Mouse (Mus musculus) lung, embryonic 15.5 days (tissue): ENCODE data around the gene Top2b. TPM values are rescaled to one million over a fixed set of nuclear protein-coding genes. Genes with fewer than 3 reads are reported as not detected.
A peak's percentile ranks its signal among the peaks of the same experiment; 100 is the strongest.

ENCODE experiments used
- ATAC-seq: fragments of 200-750 bp; cut with Nextera tagmentation; 2 replicates; pipeline ENCODE4 v1.8.0; 2017; ENCODE audit warnings: moderate number of reproducible peaks, borderline replicate concordance; ENCODE audit not compliant: low FRiP score, low TSS enrichment; ENCODE audit errors: extremely low read depth
- H3K27ac ChIP-seq: fragments of 300-500 bp; sonication (generic); 2 replicates; pipeline ENCODE4 v1.5.1; 2015; ENCODE audit warnings: moderate library complexity, mild to moderate bottlenecking, inconsistent platforms
- H3K27me3 ChIP-seq: fragments of 300-500 bp; sonication (generic); 2 replicates; pipeline ENCODE4 v1.6.1; 2015; ENCODE audit warnings: inconsistent platforms
- H3K36me3 ChIP-seq: fragments of 300-500 bp; sonication (generic); 2 replicates; pipeline ENCODE4 v1.6.1; 2015; ENCODE audit warnings: inconsistent platforms
- H3K4me1 ChIP-seq: fragments of 300-500 bp; sonication (generic); 2 replicates; pipeline ENCODE4 v1.6.1; 2015; ENCODE audit warnings: inconsistent platforms
- H3K4me2 ChIP-seq: fragments of 300-500 bp; sonication (generic); 2 replicates; pipeline ENCODE4 v1.6.1; 2015; ENCODE audit warnings: inconsistent platforms, mild to moderate bottlenecking, moderate library complexity
- H3K4me3 ChIP-seq: fragments of 300-500 bp; sonication (generic); 2 replicates; pipeline ENCODE4 v1.5.1; 2015; ENCODE audit warnings: mild to moderate bottlenecking, inconsistent platforms
- H3K9ac ChIP-seq: fragments of 300-500 bp; sonication (generic); 2 replicates; pipeline ENCODE4 v1.6.1; 2015; ENCODE audit warnings: inconsistent platforms
- H3K9me3 ChIP-seq: fragments of 300-500 bp; sonication (generic); 2 replicates; pipeline ENCODE4 v1.6.1; 2016; ENCODE audit warnings: inconsistent platforms
- WGBS: fragments of 180-500 bp; shearing (Covaris S2); methylation state at CpG from one replicate; pipeline ENCODE4 v1.1.7; 2015; 5-methylcytosine and 5-hydroxymethylcytosine counted together
- polyA plus RNA-seq: library from polyadenylated mRNA; unstranded; fragments of >200 nt; fragmentation: Nextera tagmentation; extraction: Ambion mirVana; gene quantifications from 2 replicates; pipeline ENCODE4 v1.2.1, GENCODE M21; 2015

Gene Top2b
- 49.8 and 52.3 TPM in 2 replicates for polyA plus RNA-seq

DNA sequence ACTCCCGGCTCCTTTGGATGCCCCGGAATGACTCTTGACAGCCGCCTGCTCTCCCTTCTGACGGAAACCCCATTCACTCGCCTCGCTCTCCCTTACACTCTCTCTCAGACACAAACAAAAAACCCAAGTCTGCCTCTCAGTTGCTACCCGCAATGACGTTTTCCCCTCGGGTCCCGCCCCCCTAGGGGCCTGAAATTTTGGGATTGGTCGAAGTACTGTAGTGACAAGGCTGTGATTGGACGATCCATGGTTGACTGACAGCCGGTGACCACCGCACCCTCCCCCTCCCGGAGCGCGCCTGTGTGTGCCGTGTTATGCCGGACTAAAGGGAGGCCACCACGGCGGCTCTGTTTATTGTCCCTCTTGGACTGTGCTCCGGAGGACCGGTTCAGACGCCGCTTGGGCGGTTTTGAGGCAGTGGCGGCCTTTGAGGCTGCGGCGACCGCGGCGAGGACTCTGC is at the start of gene Top2b:
Gene Top2b, plus strand, starts transcription at position 302 of the 460 bp plus-strand sequence.
- Histone ChIP-seq H3K27me3 (no peaks in the 10 kb centered on the region), H3K36me3 (no peaks in the 10 kb centered on the region), H3K4me2 (peak within 1 kb of the TSS; percentile 83), H3K4me1 (peaks cover 18% of the 10 kb centered on the region), H3K27ac (peak within 1 kb of the TSS; percentile 97), H3K9me3 (no peaks in the 10 kb centered on the region), H3K4me3 (peak within 1 kb of the TSS; percentile 77), H3K9ac (peak within 1 kb of the TSS; percentile 88)
- 0% methylated on average over 32 of the region's 32 CpGs for WGBS
- peak; percentile 99 for ATAC-seq

DNA sequence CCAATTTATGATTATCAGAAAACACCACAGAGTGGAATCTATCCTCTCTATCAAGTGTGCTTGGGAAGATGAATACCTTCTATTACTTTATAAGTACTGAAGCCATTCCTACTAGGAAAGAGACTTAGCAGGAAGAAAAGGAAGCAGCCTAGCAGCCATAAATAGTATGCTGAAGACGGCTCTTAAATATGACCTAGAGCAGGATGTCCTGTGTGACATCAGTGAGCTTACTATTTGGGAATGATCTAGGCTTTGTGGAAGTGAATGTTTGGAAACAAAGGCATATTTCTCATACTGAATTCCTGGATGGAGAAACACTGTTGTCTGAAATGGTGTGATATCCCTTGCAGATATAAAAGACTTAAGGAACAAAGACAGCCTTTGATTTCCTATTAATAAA is 48.3 kb upstream of the Top2b start:
- Histone ChIP-seq H3K4me2 (no peak overlapping the region), H3K4me1 (peaks cover 11% of the 10 kb centered on the region), H3K27ac (0 out of 2 replicates have a peak overlapping the region, but pooled peaks have one; percentile 59), H3K9me3 (no peaks in the 10 kb centered on the region), H3K27me3 (no peaks in the 10 kb centered on the region), H3K4me3 (no peak overlapping the region), H3K36me3 (no peaks in the 10 kb centered on the region), H3K9ac (no peak overlapping the region)
- WGBS: 50% methylated on average over 1 of the region's 1 CpGs
- no peak for ATAC-seq

DNA sequence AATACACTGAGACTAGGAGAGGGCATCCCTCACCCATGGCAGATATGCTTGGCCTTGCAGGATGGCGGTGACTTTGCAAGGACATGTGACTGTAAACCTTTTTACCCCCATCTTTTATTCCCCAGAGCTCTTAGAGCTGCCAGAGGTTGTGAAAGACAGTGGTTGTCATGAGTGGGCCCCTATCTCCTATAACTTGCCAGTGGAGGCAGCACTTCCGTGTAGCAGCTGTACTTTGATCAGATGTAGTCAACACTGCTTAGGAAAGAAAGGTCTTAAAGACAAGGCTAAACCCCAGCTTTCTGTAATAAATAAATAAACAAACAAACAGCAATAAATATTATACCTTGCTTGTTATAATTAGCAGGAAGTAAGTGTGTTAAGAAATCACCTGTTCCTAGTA is 45.2 kb upstream of the Top2b start:
- no peaks in the 10 kb centered on the region for H3K36me3 ChIP-seq
- H3K27me3 ChIP-seq: no peaks in the 10 kb centered on the region
- 82% methylated on average over 2 of the region's 2 CpGs for WGBS
- H3K9me3 ChIP-seq: no peaks in the 10 kb centered on the region
- H3K27ac ChIP-seq: no peak overlapping the region
- ATAC-seq: no peak
- peaks cover 1% of the 10 kb centered on the region; the same call in 1 of the 2 replicates for H3K4me1 ChIP-seq
- H3K4me2 ChIP-seq: no peak overlapping the region
- no peak overlapping the region for H3K9ac ChIP-seq
- no peak overlapping the region for H3K4me3 ChIP-seq

DNA sequence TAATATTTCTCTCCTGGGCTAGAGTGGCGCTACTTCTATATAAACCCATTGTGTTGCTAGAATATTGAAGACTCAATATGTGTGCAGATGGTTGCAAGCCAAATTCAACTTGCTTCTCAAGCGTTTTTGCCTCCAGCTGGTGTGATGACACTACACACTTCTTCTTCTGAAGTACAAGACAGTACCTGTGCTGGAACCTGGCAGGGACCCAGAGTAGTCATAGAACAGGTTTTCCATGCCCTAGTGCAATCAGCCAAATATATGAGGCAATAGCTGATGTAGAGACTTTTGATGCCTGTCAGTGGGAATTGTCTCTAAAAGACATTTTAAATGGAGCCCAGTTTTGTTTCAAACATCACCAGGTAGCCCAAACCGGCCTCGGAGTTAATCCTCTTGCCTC is 40.6 kb upstream of the Top2b start:
- Histone ChIP-seq H3K9ac (no peak overlapping the region), H3K4me3 (no peak overlapping the region), H3K4me1 (0 out of 2 replicates have a peak, but pooled peaks cover 4% of the 10 kb centered on the region), H3K9me3 (no peaks in the 10 kb centered on the region), H3K27me3 (no peaks in the 10 kb centered on the region), H3K36me3 (no peaks in the 10 kb centered on the region), H3K4me2 (no peak overlapping the region), H3K27ac (no peak overlapping the region)
- ATAC-seq: no peak
- 83% methylated on average over 4 of the region's 4 CpGs for whole genome bisulfite sequencing

DNA sequence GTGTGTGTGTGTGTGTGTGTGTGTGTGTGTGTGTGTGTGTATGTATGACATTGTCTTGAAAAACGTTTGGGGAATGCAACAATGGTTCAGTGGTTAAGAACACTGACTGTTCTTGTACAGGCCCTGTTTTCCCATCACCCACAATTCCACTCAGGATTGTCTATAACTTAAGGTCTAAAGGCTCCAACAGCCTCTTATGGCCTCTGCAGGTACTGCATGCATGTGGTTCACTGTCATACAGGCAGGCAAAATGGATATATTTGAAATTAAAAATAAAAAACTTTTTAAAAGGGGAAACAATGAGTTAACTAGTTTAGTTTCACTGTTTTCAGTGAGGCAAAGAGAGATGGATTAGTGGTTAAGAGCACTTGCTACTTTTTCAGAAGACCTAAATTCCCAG is 39.8 kb upstream of the Top2b start:
- H3K36me3 ChIP-seq: no peaks in the 10 kb centered on the region
- 33% methylated on average over 1 of the region's 1 CpGs for WGBS
- no peak overlapping the region for H3K4me3 ChIP-seq
- H3K4me2 ChIP-seq: no peak overlapping the region
- H3K27me3 ChIP-seq: no peaks in the 10 kb centered on the region
- H3K9ac ChIP-seq: no peak overlapping the region
- ATAC-seq: no peak
- no peak overlapping the region for H3K27ac ChIP-seq
- H3K4me1 ChIP-seq: 0 out of 2 replicates have a peak, but pooled peaks cover 4% of the 10 kb centered on the region
- no peaks in the 10 kb centered on the region for H3K9me3 ChIP-seq

DNA sequence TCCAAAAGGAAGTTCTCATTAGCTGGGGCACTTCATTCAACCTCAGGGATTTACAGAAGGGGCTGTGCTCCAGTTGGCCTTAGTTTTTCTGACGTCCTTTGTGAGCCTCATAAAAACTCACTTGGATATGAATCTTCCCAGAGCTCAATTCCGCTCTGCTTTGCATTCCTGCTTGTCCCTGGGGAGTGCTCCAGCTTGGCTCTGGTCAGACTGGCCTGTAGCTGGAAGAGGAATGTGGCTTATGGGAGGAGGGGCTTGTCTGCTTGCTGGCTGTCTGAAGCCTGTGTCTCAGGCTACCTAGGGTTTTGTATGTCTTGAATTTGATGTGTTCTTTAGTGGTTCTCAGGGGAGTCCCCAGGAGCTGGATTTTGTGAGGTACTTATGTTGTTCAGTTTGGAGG is 36.4 kb upstream of the Top2b start:
- H3K9me3 ChIP-seq: no peaks in the 10 kb centered on the region
- 17% methylated on average over 2 of the region's 2 CpGs for WGBS
- no peaks in the 10 kb centered on the region for H3K36me3 ChIP-seq
- ATAC-seq: peak; percentile 67; the same call in 1 of the 2 replicates
- H3K4me2 ChIP-seq: no peak overlapping the region
- no peak overlapping the region for H3K9ac ChIP-seq
- H3K27me3 ChIP-seq: no peaks in the 10 kb centered on the region
- H3K27ac ChIP-seq: no peak overlapping the region
- H3K4me3 ChIP-seq: no peak overlapping the region
- H3K4me1 ChIP-seq: 0 out of 2 replicates have a peak, but pooled peaks cover 4% of the 10 kb centered on the region

DNA sequence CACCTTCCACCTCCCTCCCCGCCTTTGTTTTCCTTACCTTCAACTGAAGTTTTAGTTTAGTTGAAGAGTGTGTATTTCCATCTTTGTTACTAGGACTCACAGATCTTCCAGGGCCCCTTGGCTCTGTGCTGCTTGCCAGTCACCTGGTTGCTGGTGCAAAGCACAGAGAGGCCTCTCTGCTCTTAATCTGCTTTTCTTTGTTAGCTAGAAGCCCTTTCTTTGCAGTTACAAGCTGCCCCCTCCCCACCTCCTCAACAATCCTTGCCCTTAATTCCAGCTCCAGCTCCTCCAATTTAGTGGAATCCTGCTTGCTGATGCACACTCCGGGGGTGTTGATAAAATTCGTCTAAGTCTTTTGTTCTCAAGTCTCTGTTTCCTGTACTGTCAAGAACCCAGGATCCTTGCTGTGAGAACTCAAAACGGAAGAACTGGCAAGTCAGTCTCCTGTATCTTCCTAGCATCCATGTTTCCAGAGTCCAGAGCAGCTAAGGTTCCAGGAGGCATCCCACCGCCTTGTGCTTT is 36.0 kb upstream of the Top2b start:
- Histone ChIP-seq H3K4me2 (no peak overlapping the region), H3K36me3 (no peaks in the 10 kb centered on the region), H3K27me3 (no peaks in the 10 kb centered on the region), H3K4me1 (0 out of 2 replicates have a peak, but pooled peaks cover 4% of the 10 kb centered on the region), H3K9ac (no peak overlapping the region), H3K9me3 (no peaks in the 10 kb centered on the region), H3K4me3 (no peak overlapping the region), H3K27ac (no peak overlapping the region)
- WGBS: 43% methylated on average over 5 of the region's 5 CpGs
- no peak for ATAC-seq

DNA sequence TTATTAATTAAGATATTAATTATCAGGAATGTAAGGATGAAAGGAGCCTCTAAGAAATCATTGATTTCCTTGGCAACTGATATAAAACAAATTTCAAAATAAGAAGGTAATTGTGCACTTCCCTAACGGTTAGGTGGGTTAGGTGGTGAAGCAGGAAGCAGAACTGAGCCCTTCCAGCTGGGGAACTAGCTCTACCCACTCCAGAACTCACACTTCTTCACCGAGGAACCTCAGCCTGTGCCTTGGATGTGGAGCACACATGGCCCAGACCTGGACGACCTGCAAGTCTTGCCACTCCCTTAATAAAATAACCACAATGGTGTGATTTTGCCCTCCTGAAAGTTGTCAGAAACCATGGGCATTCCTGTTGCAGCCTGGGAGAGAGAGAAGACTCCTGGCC is 35.2 kb upstream of the Top2b start:
- H3K9ac ChIP-seq: no peak overlapping the region
- no peak overlapping the region for H3K27ac ChIP-seq
- no peaks in the 10 kb centered on the region for H3K27me3 ChIP-seq
- 66% methylated on average over 3 of the region's 3 CpGs for WGBS
- no peak overlapping the region for H3K4me2 ChIP-seq
- H3K4me1 ChIP-seq: 0 out of 2 replicates have a peak, but pooled peaks cover 4% of the 10 kb centered on the region
- no peak overlapping the region for H3K4me3 ChIP-seq
- no peak for ATAC-seq
- H3K36me3 ChIP-seq: no peaks in the 10 kb centered on the region
- no peaks in the 10 kb centered on the region for H3K9me3 ChIP-seq

DNA sequence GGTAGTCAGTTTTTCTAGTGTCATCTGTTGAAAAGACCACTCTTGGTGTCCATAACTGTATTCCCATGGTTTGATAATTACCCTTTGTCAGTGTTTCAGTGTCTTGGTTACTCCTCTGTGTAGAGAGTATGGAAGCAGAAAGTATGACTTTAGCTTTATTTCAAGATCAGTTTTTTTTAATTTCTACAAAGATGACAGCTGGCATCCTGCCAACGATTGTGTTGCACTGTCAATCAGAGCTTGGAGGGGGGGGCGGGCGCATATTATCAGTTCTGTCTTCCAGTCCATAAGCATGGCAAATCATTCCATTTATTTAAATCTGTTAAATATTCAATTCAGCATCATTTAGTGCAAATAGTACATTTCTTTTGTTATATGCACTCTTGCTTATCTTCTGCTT is 30.7 kb upstream of the Top2b start:
- H3K27ac ChIP-seq: no peak overlapping the region
- H3K4me3 ChIP-seq: no peak overlapping the region
- H3K4me1 ChIP-seq: peaks cover 6% of the 10 kb centered on the region; the same call in 1 of the 2 replicates
- no peak overlapping the region for H3K4me2 ChIP-seq
- no peak overlapping the region for H3K9ac ChIP-seq
- H3K36me3 ChIP-seq: no peaks in the 10 kb centered on the region
- ATAC-seq: no peak
- no peaks in the 10 kb centered on the region for H3K27me3 ChIP-seq
- H3K9me3 ChIP-seq: no peaks in the 10 kb centered on the region
- 77% methylated on average over 3 of the region's 3 CpGs for WGBS

DNA sequence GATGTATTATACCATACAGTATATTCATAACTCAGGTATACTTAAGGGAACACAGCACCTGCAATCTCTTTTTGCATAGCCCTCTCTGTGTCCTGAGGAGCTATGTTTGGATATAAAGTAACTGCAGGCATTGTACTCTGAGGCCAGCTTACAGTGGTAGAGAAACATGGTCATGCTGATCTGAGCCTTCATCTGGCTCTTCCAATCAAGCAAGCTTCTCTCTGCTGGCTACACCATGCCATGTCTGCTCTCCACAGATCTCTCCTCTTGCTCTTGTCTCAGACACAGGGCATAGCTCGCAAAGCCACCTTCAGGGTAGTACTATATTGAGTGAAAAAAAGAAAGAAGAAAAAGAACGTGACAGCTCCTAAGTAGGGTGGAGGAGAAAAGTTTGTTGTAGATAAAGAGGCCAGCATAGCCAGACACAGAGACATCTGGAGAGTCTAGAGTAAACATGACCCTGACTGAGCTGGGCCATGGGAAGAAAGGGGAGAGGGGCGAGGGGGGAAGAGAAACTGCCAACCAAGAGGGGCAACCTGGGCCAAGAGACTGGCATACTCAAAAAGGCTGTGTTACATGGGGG is 29.1 kb upstream of the Top2b start:
- WGBS: 23% methylated on average over 3 of the region's 3 CpGs
- Histone ChIP-seq H3K27me3 (no peaks in the 10 kb centered on the region), H3K27ac (no peak overlapping the region), H3K9ac (no peak overlapping the region), H3K4me1 (peaks cover 6% of the 10 kb centered on the region; the same call in 1 of the 2 replicates), H3K4me3 (no peak overlapping the region), H3K36me3 (no peaks in the 10 kb centered on the region), H3K9me3 (no peaks in the 10 kb centered on the region), H3K4me2 (no peak overlapping the region)
- no peak for ATAC-seq

DNA sequence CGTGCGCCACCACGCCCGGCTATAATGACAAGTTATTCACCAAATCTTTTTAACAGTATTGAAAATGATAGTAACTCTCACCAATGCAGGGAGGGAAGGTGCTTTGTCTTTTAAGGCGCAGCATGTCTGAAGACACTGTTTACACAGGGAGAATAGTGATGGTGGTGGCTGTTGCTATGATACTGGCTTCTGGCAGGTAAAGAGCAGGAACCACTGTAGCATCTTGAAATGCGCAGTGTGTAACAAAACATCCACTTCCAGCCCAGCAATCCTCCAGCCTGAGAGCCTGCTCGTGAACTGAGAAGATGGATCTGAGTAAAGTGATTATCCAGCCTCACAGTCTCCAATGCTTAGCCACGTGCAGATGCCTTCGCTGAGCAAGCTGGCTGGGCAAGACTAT is 17.5 kb upstream of the Top2b start:
- Histone ChIP-seq H3K4me3 (no peak overlapping the region), H3K27ac (no peak overlapping the region), H3K4me1 (no peaks in the 10 kb centered on the region), H3K9me3 (no peaks in the 10 kb centered on the region), H3K27me3 (no peaks in the 10 kb centered on the region), H3K4me2 (no peak overlapping the region), H3K9ac (no peak overlapping the region), H3K36me3 (no peaks in the 10 kb centered on the region)
- 73% methylated on average over 9 of the region's 9 CpGs for WGBS
- ATAC-seq: no peak

DNA sequence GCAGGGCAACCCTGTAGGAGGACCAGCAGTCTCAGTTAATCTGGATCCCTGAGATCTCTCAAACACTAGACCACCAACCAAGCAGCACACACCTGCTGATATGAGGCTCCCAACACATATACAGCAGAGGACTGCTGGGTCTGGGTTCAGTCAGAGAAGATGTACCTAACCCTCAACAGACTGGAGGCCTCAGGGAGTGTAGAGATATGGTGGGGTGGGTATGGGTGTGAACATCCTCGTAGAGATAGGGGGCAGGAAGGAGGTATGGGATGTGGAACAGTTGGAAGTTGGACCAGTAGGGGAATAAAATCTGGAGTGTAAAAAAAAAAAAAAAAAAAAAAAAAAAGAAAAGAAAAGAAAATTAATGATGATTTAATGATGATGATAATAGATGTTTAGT is 5.3 kb upstream of the Top2b start:
- 67% methylated on average over 1 of the region's 1 CpGs for WGBS
- H3K36me3 ChIP-seq: no peaks in the 10 kb centered on the region
- H3K4me2 ChIP-seq: no peak overlapping the region
- peaks cover 6% of the 10 kb centered on the region; the same call in 1 of the 2 replicates for H3K4me1 ChIP-seq
- H3K27me3 ChIP-seq: no peaks in the 10 kb centered on the region
- no peak overlapping the region for H3K4me3 ChIP-seq
- H3K9me3 ChIP-seq: no peaks in the 10 kb centered on the region
- no peak for ATAC-seq
- H3K9ac ChIP-seq: no peak overlapping the region
- H3K27ac ChIP-seq: no peak overlapping the region
